Mouse (Mus musculus) heart, embryonic 16.5 days (tissue): Measurements from ENCODE around the gene Dync1h1. TPM values are rescaled to one million over a fixed set of nuclear protein-coding genes. Genes with fewer than 3 reads are reported as not detected.

Source experiments
- ATAC-seq: fragments of 200-750 bp; cut with Nextera tagmentation; replicated peaks from 2 replicates; pipeline ENCODE4 v1.8.0; 2017; ENCODE audit warnings: moderate number of reproducible peaks; ENCODE audit not compliant: insufficient read depth, low FRiP score; ENCODE audit errors: extremely low read depth
- H3K27ac ChIP-seq: fragments of 300-500 bp; sonication (generic); 2 replicates; pipeline ENCODE4 v1.5.1; 2014; ENCODE audit warnings: mild to moderate bottlenecking, low read length, control low read depth, moderate library complexity
- H3K27me3 ChIP-seq: fragments of 300-500 bp; sonication (generic); 2 replicates; pipeline ENCODE4 v1.6.1; 2014; ENCODE audit warnings: low read length, mixed read lengths; ENCODE audit not compliant: control insufficient read depth, insufficient read depth
- H3K36me3 ChIP-seq: fragments of 300-500 bp; sonication (generic); 2 replicates; pipeline ENCODE4 v1.6.1; 2014; ENCODE audit not compliant: control insufficient read depth, insufficient read depth
- H3K4me1 ChIP-seq: fragments of 300-500 bp; sonication (generic); 2 replicates; pipeline ENCODE4 v1.6.1; 2014; ENCODE audit warnings: low read length, mixed read lengths; ENCODE audit not compliant: control insufficient read depth, insufficient read depth
- H3K4me2 ChIP-seq: fragments of 300-500 bp; sonication (generic); 2 replicates; pipeline ENCODE4 v1.6.1; 2014; ENCODE audit warnings: low read depth, mild to moderate bottlenecking, control low read depth, low read length
- H3K4me3 ChIP-seq: fragments of 300-500 bp; sonication (generic); 2 replicates; pipeline ENCODE4 v1.5.1; 2014; ENCODE audit warnings: mild to moderate bottlenecking, control low read depth, low read length
- H3K9ac ChIP-seq: fragments of 300-500 bp; sonication (generic); 2 replicates; pipeline ENCODE4 v1.6.1; 2014; ENCODE audit warnings: low read length, control low read depth
- H3K9me3 ChIP-seq: fragments of 300-500 bp; sonication (generic); replicated peaks from 2 replicates; pipeline ENCODE4 v1.6.1; 2016; ENCODE audit warnings: low read length; ENCODE audit not compliant: control insufficient read depth
- WGBS: fragments of 180-500 bp; shearing (Covaris S2); extraction: QIAGEN DNeasy Blood & Tissue Kit; methylation state at CpG from one replicate; pipeline ENCODE4 v1.1.7; 2014; 5-methylcytosine and 5-hydroxymethylcytosine counted together
- polyA plus RNA-seq: library from polyadenylated mRNA; unstranded; fragments of >200 nt; fragmentation: Nextera tagmentation; extraction: Ambion mirVana; gene quantifications from 2 replicates; pipeline ENCODE4 v1.2.1, GENCODE M21; 2015

The Dync1h1 gene
- polyA plus RNA-seq, 1 experiment from 2014 or later: 40.6 TPM

GRCm38 (mm10) chr12:110636293-110636692, 35.0 kb downstream of the Dync1h1 start:
- ATAC-seq: no peak
- WGBS: 89% methylated on average over 12 of the region's 12 CpGs

GRCm38 (mm10) chr12:110637507-110638114, 36.4 kb downstream of the Dync1h1 start:
- 91% methylated on average over 13 of the region's 13 CpGs for WGBS
- ATAC-seq: no peak
- Histone ChIP-seq H3K27me3 (no peaks in the 10 kb centered on the region), H3K9me3 (no peaks in the 10 kb centered on the region), H3K9ac (no peak overlapping the region), H3K4me1 (no peaks in the 10 kb centered on the region), H3K27ac (no peak overlapping the region), H3K4me3 (no peak overlapping the region), H3K4me2 (no peak overlapping the region), H3K36me3 (peaks cover 98% of the 10 kb centered on the region)

More at GRCm38 (mm10) chr12:110636293-110636692, 35.0 kb downstream of the Dync1h1 start:
- Histone ChIP-seq H3K9ac (no peak overlapping the region), H3K36me3 (peaks cover 97% of the 10 kb centered on the region), H3K27ac (no peak overlapping the region), H3K4me3 (no peak overlapping the region), H3K4me2 (no peak overlapping the region), H3K27me3 (no peaks in the 10 kb centered on the region), H3K9me3 (no peaks in the 10 kb centered on the region), H3K4me1 (no peaks in the 10 kb centered on the region)

- WGBS: 75% methylated on average over 8 of the region's 8 CpGs
These were observed 49.0 kb downstream of the Dync1h1 start for GRCm38 (mm10) chr12:110650241-110650641.

GRCm38 (mm10) chr12:110651464-110651863, 50.2 kb downstream of the Dync1h1 start:
- H3K36me3 ChIP-seq: peaks cover 92% of the 10 kb centered on the region
- H3K4me1 ChIP-seq: no peaks in the 10 kb centered on the region
- no peaks in the 10 kb centered on the region for H3K27me3 ChIP-seq
- H3K9me3 ChIP-seq: no peaks in the 10 kb centered on the region
- H3K27ac ChIP-seq: no peak overlapping the region
- H3K4me3 ChIP-seq: no peak overlapping the region
- ATAC-seq: no peak
- H3K4me2 ChIP-seq: no peak overlapping the region
- 96% methylated on average over 17 of the region's 17 CpGs for WGBS
- no peak overlapping the region for H3K9ac ChIP-seq

More at GRCm38 (mm10) chr12:110650241-110650641, 49.0 kb downstream of the Dync1h1 start:
- Histone ChIP-seq H3K4me3 (no peak overlapping the region), H3K4me1 (no peaks in the 10 kb centered on the region), H3K27ac (no peak overlapping the region), H3K27me3 (no peaks in the 10 kb centered on the region), H3K9me3 (no peaks in the 10 kb centered on the region), H3K4me2 (no peak overlapping the region), H3K36me3 (peaks cover 86% of the 10 kb centered on the region), H3K9ac (no peak overlapping the region)
- no peak for ATAC-seq

- WGBS: 92% methylated on average over 14 of the region's 14 CpGs
- no peaks in the 10 kb centered on the region for H3K4me1 ChIP-seq
- no peak overlapping the region for H3K4me2 ChIP-seq
- H3K9me3 ChIP-seq: no peaks in the 10 kb centered on the region
- peaks cover 93% of the 10 kb centered on the region for H3K36me3 ChIP-seq
- no peak for ATAC-seq
- H3K27me3 ChIP-seq: no peaks in the 10 kb centered on the region
- H3K27ac ChIP-seq: no peak overlapping the region
- no peak overlapping the region for H3K4me3 ChIP-seq
- H3K9ac ChIP-seq: no peak overlapping the region
These were observed 60.5 kb downstream of the Dync1h1 start for GRCm38 (mm10) chr12:110661746-110662145.

GRCm38 (mm10) chr12:110667466-110668077, 66.3 kb downstream of the Dync1h1 start:
- no peak for ATAC-seq
- Histone ChIP-seq H3K27ac (no peak overlapping the region), H3K9ac (no peak overlapping the region), H3K27me3 (no peaks in the 10 kb centered on the region), H3K4me2 (no peak overlapping the region), H3K4me1 (no peaks in the 10 kb centered on the region), H3K4me3 (no peak overlapping the region), H3K36me3 (peaks cover 58% of the 10 kb centered on the region), H3K9me3 (no peaks in the 10 kb centered on the region)
- WGBS: 80% methylated on average over 13 of the region's 13 CpGs

GRCm38 (mm10) chr12:110674243-110674642, 73.0 kb downstream of the Dync1h1 start:
- WGBS: 53% methylated on average over 5 of the region's 5 CpGs
- H3K36me3 ChIP-seq: peaks cover 5% of the 10 kb centered on the region; the same call in 1 of the 2 replicates
- H3K4me1 ChIP-seq: no peaks in the 10 kb centered on the region
- no peaks in the 10 kb centered on the region for H3K9me3 ChIP-seq
- H3K27me3 ChIP-seq: no peaks in the 10 kb centered on the region
- no peak overlapping the region for H3K27ac ChIP-seq
- no peak overlapping the region for H3K4me3 ChIP-seq
- no peak for ATAC-seq
- no peak overlapping the region for H3K4me2 ChIP-seq
- no peak overlapping the region for H3K9ac ChIP-seq

GRCm38 (mm10) chr12:110681191-110681590, 79.9 kb downstream of the Dync1h1 start:
- Histone ChIP-seq H3K9ac (0 out of 2 replicates have a peak overlapping the region, but pooled peaks have one; percentile 33), H3K27me3 (no peaks in the 10 kb centered on the region), H3K36me3 (no peaks in the 10 kb centered on the region), H3K27ac (peak overlapping the region; percentile 13; the same call in 1 of the 2 replicates), H3K9me3 (no peaks in the 10 kb centered on the region), H3K4me3 (no peak overlapping the region), H3K4me2 (no peak overlapping the region), H3K4me1 (peaks cover 6% of the 10 kb centered on the region)
- no peak for ATAC-seq
- WGBS: 18% methylated on average over 7 of the region's 7 CpGs

- peaks cover 6% of the 10 kb centered on the region for H3K4me1 ChIP-seq
- no peak overlapping the region for H3K9ac ChIP-seq
- WGBS: 53% methylated on average over 3 of the region's 3 CpGs
- no peak overlapping the region for H3K27ac ChIP-seq
- no peak overlapping the region for H3K4me3 ChIP-seq
- H3K4me2 ChIP-seq: no peak overlapping the region
- no peak for ATAC-seq
- H3K9me3 ChIP-seq: no peaks in the 10 kb centered on the region
- no peaks in the 10 kb centered on the region for H3K27me3 ChIP-seq
- H3K36me3 ChIP-seq: peaks cover 3% of the 10 kb centered on the region; the same call in 1 of the 2 replicates
These were observed 80.6 kb downstream of the Dync1h1 start for GRCm38 (mm10) chr12:110681878-110682277.
